Mouse (Mus musculus) hindbrain, embryonic 13.5 days (tissue): ENCODE data around the gene Apip. TPM values are rescaled to one million over a fixed set of nuclear protein-coding genes. Genes with fewer than 3 reads are reported as not detected.
A peak's percentile ranks its signal among the peaks of the same experiment; 100 is the strongest.

ENCODE experiments used
- ATAC-seq: fragments of 200-750 bp; cut with Nextera tagmentation; 2 replicates; pipeline ENCODE4 v1.8.0; 2017; ENCODE audit warnings: moderate TSS enrichment; ENCODE audit not compliant: low FRiP score
- H3K27ac ChIP-seq: fragments of 300-500 bp; sonication (generic); 2 replicates; pipeline ENCODE4 v1.5.1; 2015; ENCODE audit warnings: inconsistent platforms, mild to moderate bottlenecking, moderate library complexity
- H3K27me3 ChIP-seq: fragments of 300-500 bp; sonication (generic); 2 replicates; pipeline ENCODE4 v1.6.1; 2015; ENCODE audit warnings: mild to moderate bottlenecking, inconsistent platforms
- H3K36me3 ChIP-seq: fragments of 300-500 bp; sonication (generic); 2 replicates; pipeline ENCODE4 v1.6.1; 2015; ENCODE audit warnings: mild to moderate bottlenecking, inconsistent platforms
- H3K4me1 ChIP-seq: fragments of 300-500 bp; sonication (generic); replicated peaks from 2 replicates; pipeline ENCODE4 v1.6.1; 2015; ENCODE audit warnings: inconsistent platforms
- H3K4me2 ChIP-seq: fragments of 300-500 bp; sonication (generic); 2 replicates; pipeline ENCODE4 v1.6.1; 2015; ENCODE audit warnings: inconsistent platforms, mild to moderate bottlenecking, moderate library complexity
- H3K4me3 ChIP-seq: fragments of 300-500 bp; sonication (generic); 2 replicates; pipeline ENCODE4 v1.5.1; 2015; ENCODE audit warnings: mild to moderate bottlenecking, inconsistent platforms
- H3K9ac ChIP-seq: fragments of 300-500 bp; sonication (generic); 2 replicates; pipeline ENCODE4 v1.6.1; 2015; ENCODE audit warnings: mild to moderate bottlenecking, inconsistent platforms
- H3K9me3 ChIP-seq: fragments of 300-500 bp; sonication (generic); 2 replicates; pipeline ENCODE4 v1.6.1; 2016; ENCODE audit warnings: inconsistent platforms
- WGBS: fragments of 180-500 bp; shearing (Covaris S2); methylation state at CpG from one replicate; pipeline ENCODE4 v1.1.7; 2015; 5-methylcytosine and 5-hydroxymethylcytosine counted together
- polyA plus RNA-seq: library from polyadenylated mRNA; unstranded; fragments of >200 nt; fragmentation: Nextera tagmentation; extraction: Ambion mirVana; gene quantifications from 2 replicates; pipeline ENCODE4 v1.2.1, GENCODE M21; 2015

Apip gene
- 54.6 and 57.2 TPM in 2 replicates for polyA plus RNA-seq

DNA sequence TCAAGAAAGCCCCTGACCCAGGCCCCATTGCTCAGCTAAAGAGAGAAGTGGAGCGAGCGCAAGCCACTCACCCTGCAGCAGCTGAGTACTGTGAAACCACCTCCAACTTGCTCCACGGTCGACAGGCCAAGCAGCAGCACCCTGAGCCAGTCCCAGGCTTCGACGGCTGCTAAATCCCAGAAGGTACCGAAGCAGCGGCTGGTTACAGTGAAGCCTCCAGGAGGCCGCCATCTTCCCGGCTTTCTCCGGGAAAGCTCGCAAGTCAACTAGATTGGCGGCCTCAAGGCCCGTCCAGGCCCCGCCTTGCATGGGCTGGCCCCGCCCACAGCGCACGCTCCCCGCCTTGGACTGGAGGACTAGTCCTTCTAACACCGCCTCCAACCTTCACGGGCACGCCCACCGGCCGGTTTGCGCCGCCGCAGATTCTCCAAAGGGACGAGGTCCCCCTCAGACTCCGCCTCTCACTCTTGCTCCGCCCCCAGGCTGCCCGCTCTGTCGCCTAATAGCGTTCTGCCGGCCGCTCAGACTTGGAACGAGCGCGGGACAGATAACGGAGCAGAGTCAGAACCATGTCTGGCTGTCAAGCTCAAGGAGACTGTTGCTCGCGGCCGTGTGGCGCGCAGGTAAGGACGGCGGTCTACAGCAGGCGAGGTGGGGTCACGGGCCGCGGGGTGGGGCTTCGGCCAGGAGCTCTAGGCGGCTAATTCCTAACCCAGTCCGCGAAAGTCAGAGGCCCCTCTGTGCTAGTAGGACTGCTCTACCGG lies at the start of gene Apip, which contains the start of gene Pdhx:
Apip (plus strand) TSS at position 457 of the 764 bp plus-strand sequence.
Pdhx (minus strand) TSS at position 295 of the 764 bp plus-strand sequence.
- Histone ChIP-seq H3K4me2 (peak within 1 kb of the TSS; percentile 63), H3K9me3 (no peaks in the 10 kb centered on the region), H3K27me3 (no peaks in the 10 kb centered on the region), H3K4me3 (peak within 1 kb of the TSS; percentile 62), H3K4me1 (peaks cover 23% of the 10 kb centered on the region), H3K36me3 (peaks cover 4% of the 10 kb centered on the region; the same call in 1 of the 2 replicates), H3K27ac (peak within 1 kb of the TSS; percentile 88), H3K9ac (peak within 1 kb of the TSS; percentile 82)
- WGBS, result under 1% methylated on average over 55 of the region's 55 CpGs
- peak; percentile 100 for ATAC-seq

DNA sequence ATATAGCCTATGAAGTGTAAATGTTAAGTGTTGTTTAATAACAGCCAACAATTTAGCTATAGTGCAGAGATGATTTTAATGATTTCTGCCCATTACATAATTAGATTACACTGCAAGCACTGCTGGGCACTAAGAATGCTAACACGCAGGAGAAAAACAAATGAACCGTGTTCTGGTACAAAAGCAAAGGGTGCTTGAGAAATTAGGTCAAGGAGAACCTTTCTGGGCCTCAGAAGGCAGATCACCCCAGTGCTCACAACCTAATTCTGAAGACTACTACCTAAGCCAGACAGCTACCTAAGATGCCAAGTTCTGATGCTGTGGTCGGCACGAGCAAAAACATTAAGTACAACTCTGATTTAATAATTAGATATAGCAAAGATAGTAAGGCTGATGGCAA lies 35.6 kb upstream of the Apip start:
- Histone ChIP-seq H3K4me2 (no peak overlapping the region), H3K4me1 (0 out of 2 replicates have a peak, but pooled peaks cover 3% of the 10 kb centered on the region), H3K27ac (no peak overlapping the region), H3K27me3 (no peaks in the 10 kb centered on the region), H3K36me3 (peaks cover 23% of the 10 kb centered on the region), H3K4me3 (no peak overlapping the region), H3K9me3 (no peaks in the 10 kb centered on the region), H3K9ac (no peak overlapping the region)
- no peak for ATAC-seq
- 81% methylated on average over 4 of the region's 4 CpGs for WGBS

DNA sequence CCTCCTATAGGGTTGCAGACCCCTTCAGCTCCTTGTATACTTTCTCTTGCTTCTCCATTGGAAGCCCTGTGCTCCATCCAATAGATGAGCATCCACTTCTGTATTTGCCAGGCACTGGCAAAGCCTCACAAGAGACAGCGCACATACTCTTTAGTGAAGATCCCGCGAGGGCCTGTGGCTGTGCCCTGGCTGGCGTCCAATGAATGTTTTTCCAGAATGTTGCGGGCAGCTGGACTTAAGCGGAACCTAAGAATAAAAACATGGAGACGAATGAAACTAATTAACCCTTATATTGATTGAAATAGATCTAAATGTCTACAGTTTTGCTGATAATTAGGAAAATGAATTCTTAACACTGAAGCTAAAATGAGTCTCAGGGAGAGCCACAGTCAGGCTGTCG lies 32.6 kb upstream of the Apip start:
- no peaks in the 10 kb centered on the region for H3K27me3 ChIP-seq
- WGBS, result 69% methylated on average over 8 of the region's 8 CpGs
- peaks cover 18% of the 10 kb centered on the region for H3K36me3 ChIP-seq
- H3K4me1 ChIP-seq, result 0 out of 2 replicates have a peak, but pooled peaks cover 3% of the 10 kb centered on the region
- H3K9me3 ChIP-seq, result no peaks in the 10 kb centered on the region
- H3K4me2 ChIP-seq, result no peak overlapping the region
- no peak overlapping the region for H3K27ac ChIP-seq
- ATAC-seq, result no peak
- H3K9ac ChIP-seq, result no peak overlapping the region
- no peak overlapping the region for H3K4me3 ChIP-seq

DNA sequence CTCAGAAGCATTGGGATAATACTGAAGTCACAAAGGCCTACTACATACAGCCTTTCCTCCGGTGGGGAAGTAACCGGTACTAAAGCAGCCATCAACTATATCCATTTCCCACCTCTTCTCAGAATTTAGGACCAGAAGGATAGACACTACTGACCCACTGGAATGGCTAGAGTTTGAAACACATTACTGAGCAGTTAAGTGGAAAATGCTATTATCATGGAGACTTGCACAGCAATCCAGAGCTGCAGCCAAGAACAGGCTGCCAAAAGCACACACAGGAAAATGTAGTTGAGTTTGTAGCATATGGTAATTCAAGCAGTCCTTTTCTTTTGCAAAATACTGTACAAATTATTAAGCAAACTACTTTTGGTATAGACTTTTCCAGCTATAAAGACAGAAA lies 28.2 kb upstream of the Apip start:
- H3K27me3 ChIP-seq, result no peaks in the 10 kb centered on the region
- ATAC-seq, result no peak
- H3K9ac ChIP-seq, result no peak overlapping the region
- no peaks in the 10 kb centered on the region for H3K9me3 ChIP-seq
- H3K27ac ChIP-seq, result no peak overlapping the region
- peaks cover 10% of the 10 kb centered on the region for H3K36me3 ChIP-seq
- peaks cover 6% of the 10 kb centered on the region; the same call in 1 of the 2 replicates for H3K4me1 ChIP-seq
- no peak overlapping the region for H3K4me3 ChIP-seq
- no peak overlapping the region for H3K4me2 ChIP-seq
- WGBS, result 74% methylated on average over 2 of the region's 2 CpGs

DNA sequence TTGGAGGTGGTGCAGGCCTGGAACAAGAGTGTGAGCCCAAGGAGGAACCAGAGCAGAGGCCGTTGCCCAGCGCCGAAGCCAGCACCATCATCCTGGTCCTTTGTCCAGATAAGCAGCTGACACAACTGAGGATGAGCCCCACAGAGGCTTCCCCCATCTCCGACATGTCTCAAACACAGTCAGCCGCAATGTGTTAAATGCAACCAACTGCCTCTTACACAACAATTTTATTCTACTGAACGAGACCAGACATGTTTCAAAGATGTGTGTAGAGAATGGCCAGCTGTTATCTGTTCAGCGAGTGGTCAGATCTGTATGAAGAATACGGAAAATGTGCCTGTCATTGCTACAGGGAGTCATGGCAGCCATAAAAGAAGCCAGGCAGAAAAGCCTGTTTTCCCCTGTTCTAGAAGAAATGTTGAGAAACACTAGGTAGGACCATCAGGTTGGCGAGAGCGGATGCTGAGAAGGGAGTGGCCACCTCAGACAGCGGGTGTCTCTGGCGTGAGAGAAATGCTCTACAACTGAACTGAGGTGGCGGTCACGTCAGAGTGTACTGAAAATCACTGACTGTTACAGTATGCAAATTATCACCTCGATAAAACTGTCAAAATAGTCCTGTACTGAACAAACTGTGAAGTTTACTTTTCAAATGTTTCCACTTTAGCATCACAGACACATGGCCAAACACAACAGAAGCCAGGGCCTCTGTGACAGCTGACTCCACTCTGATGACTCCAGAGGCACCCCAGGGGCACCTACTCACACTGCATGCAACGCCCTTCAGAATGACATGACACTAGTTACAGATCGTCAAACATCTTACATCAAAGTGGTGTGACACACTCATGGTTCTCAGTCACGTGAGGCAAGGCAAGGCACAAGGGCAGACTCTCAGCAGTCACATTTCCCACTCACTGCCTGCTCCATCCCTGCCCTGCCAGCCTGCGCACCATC lies 21.3 kb upstream of the Apip start:
- Histone ChIP-seq H3K4me3 (no peak overlapping the region), H3K27me3 (no peaks in the 10 kb centered on the region), H3K9me3 (no peaks in the 10 kb centered on the region), H3K4me2 (no peak overlapping the region), H3K36me3 (no peaks in the 10 kb centered on the region; the same call in 1 of the 2 replicates), H3K4me1 (peaks cover 3% of the 10 kb centered on the region; the same call in 1 of the 2 replicates), H3K27ac (no peak overlapping the region), H3K9ac (no peak overlapping the region)
- 87% methylated on average over 19 of the region's 19 CpGs for WGBS
- no peak for ATAC-seq

DNA sequence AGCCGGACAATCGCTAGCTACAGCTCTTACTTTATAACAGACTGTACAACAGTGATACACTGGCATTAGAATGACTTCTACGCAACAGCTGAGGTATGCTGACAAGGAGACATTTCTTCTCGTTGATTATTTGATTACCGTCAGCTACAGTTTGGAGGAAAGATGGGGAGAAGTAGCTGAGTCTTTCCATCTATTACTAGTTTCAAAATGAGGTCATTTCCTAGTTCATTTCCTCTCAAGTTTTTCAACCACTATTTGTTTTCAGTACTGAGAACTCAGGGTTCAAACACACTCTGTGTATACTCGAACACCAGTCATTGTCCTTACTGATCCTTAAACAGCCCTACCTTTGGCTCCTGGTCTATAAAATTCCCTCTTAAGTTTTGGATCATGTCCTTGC lies 17.7 kb upstream of the Apip start:
- H3K4me3 ChIP-seq, result no peak overlapping the region
- 94% methylated on average over 6 of the region's 6 CpGs for WGBS
- H3K4me1 ChIP-seq, result 0 out of 2 replicates have a peak, but pooled peaks cover 3% of the 10 kb centered on the region
- no peaks in the 10 kb centered on the region for H3K27me3 ChIP-seq
- H3K36me3 ChIP-seq, result no peaks in the 10 kb centered on the region; the same call in 1 of the 2 replicates
- no peak for ATAC-seq
- H3K4me2 ChIP-seq, result no peak overlapping the region
- no peak overlapping the region for H3K27ac ChIP-seq
- H3K9me3 ChIP-seq, result no peaks in the 10 kb centered on the region
- H3K9ac ChIP-seq, result no peak overlapping the region

DNA sequence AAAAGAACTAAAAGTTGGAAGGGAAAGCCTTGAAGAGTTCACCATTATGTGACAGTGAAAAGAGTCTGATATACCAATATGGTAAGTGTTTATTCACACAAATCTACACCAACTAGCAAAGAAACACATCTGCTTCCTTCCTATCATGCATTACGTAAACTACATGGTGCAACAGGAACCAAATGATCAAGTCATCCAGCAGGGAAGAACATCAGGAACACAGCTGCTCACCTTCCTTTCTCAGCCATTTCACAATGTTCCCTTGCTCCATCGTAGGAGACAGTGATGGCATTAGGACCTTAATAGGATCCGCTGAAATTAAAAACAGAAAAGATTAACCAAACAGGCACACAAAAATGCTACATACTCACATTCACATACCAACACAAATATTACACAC lies 15.2 kb upstream of the Apip start:
- Histone ChIP-seq H3K9me3 (no peaks in the 10 kb centered on the region), H3K27me3 (no peaks in the 10 kb centered on the region), H3K27ac (no peak overlapping the region), H3K36me3 (no peaks in the 10 kb centered on the region; the same call in 1 of the 2 replicates), H3K4me2 (no peak overlapping the region), H3K9ac (no peak overlapping the region), H3K4me1 (peaks cover 7% of the 10 kb centered on the region; the same call in 1 of the 2 replicates), H3K4me3 (no peak overlapping the region)
- no peak for ATAC-seq
- 91% methylated on average over 3 of the region's 3 CpGs for WGBS

DNA sequence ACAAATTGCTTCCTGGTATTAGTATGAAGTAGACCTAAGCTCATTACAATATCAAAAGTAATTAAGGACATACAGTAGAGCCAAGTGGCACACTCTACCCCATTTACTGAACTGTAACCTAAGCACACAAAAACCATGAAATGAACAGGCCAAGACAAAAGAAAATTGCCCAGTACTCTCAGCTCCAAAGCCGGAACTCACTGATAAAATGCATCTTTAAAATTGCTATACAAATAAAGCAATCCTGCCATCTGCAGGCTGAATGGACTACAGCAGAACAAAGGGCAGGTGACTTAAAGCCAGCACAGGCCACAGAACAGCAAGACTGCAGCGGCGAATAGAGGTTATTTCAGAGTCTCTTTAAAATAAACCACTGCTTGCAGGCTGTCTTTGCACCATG lies 10.6 kb upstream of the Apip start:
- peaks cover 17% of the 10 kb centered on the region for H3K4me1 ChIP-seq
- 38% methylated on average over 3 of the region's 3 CpGs for WGBS
- H3K27me3 ChIP-seq, result no peaks in the 10 kb centered on the region
- H3K27ac ChIP-seq, result no peak overlapping the region
- no peak overlapping the region for H3K4me3 ChIP-seq
- 0 out of 2 replicates have a peak overlapping the region, but pooled peaks have one; percentile 49 for H3K9ac ChIP-seq
- no peak overlapping the region for H3K4me2 ChIP-seq
- no peaks in the 10 kb centered on the region for H3K36me3 ChIP-seq
- no peaks in the 10 kb centered on the region for H3K9me3 ChIP-seq
- peak; percentile 54 for ATAC-seq

DNA sequence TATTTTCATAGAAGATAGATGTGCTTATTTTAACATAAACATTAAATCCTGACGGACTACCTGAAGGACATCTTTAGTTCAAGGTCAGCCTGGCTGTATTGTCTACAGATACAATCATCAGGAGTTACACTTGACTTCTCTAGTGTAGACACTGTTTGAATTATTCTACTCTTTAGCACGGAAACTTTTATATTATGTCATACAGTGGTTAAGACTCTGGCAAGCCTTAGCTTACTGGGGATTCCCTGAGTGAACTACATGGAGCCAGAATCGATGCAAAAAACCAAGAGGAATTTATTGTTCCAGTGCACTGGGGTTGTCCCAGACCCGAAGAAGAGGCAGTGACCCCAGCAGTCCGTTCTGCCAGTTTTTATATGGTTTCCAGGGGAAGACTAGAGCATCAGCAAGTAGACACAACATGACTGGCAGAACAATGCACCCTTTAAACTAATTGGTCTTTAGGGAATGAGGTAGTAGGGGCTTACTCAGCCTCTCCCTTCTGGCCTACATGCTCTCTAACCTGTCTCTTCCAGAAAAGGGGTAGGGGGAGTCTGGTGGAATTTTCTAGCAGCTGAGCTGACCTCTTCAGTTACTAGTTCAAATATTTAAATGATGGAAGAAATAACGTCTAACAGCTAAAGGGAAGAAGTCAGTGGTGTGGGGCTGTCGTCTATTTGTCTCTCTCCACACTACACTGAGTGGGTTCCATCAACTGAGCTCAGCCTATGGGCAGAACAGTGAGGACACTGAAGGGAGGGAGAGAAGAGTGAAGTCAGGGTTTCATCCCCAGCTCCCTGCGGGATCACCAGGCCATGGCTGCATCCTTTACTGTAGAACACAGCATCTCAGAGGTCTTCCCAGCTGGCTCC lies 6.6 kb upstream of the Apip start:
- no peak overlapping the region for H3K9ac ChIP-seq
- H3K36me3 ChIP-seq, result no peaks in the 10 kb centered on the region
- ATAC-seq, result no peak
- no peak overlapping the region for H3K27ac ChIP-seq
- 81% methylated on average over 8 of the region's 8 CpGs for WGBS
- H3K9me3 ChIP-seq, result no peaks in the 10 kb centered on the region
- H3K4me3 ChIP-seq, result no peak overlapping the region
- H3K27me3 ChIP-seq, result no peaks in the 10 kb centered on the region
- H3K4me1 ChIP-seq, result peaks cover 22% of the 10 kb centered on the region
- H3K4me2 ChIP-seq, result no peak overlapping the region

DNA sequence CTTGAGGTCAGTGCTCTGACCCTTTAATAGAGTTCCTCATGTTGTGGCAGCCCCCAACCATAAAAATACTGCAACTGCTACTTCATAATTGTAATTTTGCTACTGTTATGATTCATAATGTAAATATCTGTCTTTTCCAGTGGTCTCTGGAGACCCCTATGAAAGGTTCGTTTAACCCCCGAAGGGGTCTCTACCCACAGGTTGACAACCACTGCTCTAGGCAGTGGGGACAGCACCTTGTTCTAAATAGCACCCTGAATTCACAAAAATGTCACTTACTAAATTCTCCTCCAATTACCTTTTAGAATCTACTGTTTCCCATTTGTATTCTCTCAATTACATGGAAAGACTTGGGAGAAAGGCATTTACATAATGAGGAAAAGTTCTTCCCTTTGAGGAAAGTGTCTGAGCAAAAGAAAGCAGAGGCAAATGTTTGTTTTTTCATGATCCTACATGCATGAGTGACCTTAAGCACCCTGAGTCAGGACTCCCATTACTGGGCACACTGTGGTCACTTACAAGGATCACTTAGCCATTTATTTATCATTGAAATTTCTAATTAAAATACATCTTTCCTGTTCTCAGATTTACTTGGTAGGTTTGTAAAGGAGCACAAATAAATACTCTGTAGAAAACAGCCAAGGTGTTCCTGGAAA lies 5.8 kb upstream of the Apip start:
- H3K4me1 ChIP-seq, result peaks cover 28% of the 10 kb centered on the region
- WGBS, result 95% methylated on average over 2 of the region's 2 CpGs
- no peak overlapping the region for H3K27ac ChIP-seq
- H3K27me3 ChIP-seq, result no peaks in the 10 kb centered on the region
- no peak overlapping the region for H3K4me2 ChIP-seq
- no peaks in the 10 kb centered on the region for H3K9me3 ChIP-seq
- ATAC-seq, result no peak
- H3K4me3 ChIP-seq, result no peak overlapping the region
- H3K36me3 ChIP-seq, result no peaks in the 10 kb centered on the region
- no peak overlapping the region for H3K9ac ChIP-seq

DNA sequence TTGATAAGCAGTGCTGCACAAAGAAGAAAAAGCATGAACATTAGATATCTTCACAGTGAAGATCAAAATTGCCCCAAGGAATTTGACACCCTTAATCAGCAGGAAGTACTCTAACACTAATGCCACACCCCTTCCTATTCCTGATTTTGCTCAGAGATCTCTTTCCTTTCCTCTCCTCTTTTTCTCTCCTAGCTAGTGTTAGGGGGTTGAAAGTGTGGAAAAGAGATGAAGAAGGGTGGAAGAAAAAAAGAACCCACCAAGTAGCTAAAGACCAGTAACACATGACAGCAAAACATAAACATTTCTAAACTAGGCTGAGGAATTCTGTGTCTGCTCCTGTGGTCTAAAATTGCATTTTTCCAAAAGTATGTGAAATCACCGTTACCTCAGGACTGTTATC lies 4.9 kb upstream of the Apip start:
- Histone ChIP-seq H3K27me3 (no peaks in the 10 kb centered on the region), H3K9me3 (no peaks in the 10 kb centered on the region), H3K9ac (no peak overlapping the region), H3K4me2 (no peak overlapping the region), H3K4me1 (peaks cover 24% of the 10 kb centered on the region), H3K36me3 (no peaks in the 10 kb centered on the region), H3K4me3 (no peak overlapping the region), H3K27ac (no peak overlapping the region)
- ATAC-seq, result no peak
- 91% methylated on average over 1 of the region's 1 CpGs for WGBS
